Mouse (Mus musculus) liver, postnatal 0 days (tissue): ENCODE results near the gene Cped1.

Experiments
- CTCF ChIP-seq: sonication (generic); IDR thresholded peaks from 2 replicates; pipeline ENCODE4 v1.5.1; 2016; ENCODE audit warnings: antibody characterized with exemption, low read depth
- EP300 ChIP-seq: IDR thresholded peaks from 2 replicates; pipeline ENCODE4 v1.6.1; 2016; ENCODE audit warnings: antibody characterized with exemption, low read depth, mild to moderate bottlenecking

GRCm38 (mm10) chr6:22297028-22297427, 311.3 kb downstream of the Cped1 start:
- no peak for TF ChIP-seq EP300
- no peak for TF ChIP-seq CTCF
